Mouse (Mus musculus): ENCODE data around the gene Ccnf. TPM values are rescaled to one million over a fixed set of nuclear protein-coding genes. Genes with fewer than 3 reads are reported as not detected.

Gene Ccnf
- polyA plus RNA-seq, 1 experiment from 2014 or later: 101 TPM

GRCm38 (mm10) chr17:24244061-24244460 lies 7.2 kb downstream of the Ccnf start:
- Histone ChIP-seq H3K4me2 (ENCODE audit: low read depth, low read length) (no peak overlapping the region), H3K36me3 (replicated peaks; ENCODE audit: control insufficient read depth, insufficient read depth, low read depth, low read length) (peaks cover 36% of the 10 kb centered on the region), H3K4me3 (ENCODE audit: low read depth, low read length) (no peak overlapping the region), H3K4me1 (ENCODE audit: control insufficient read depth, insufficient read depth, low read length) (no peaks in the 10 kb centered on the region), H3K9ac (replicated peaks; ENCODE audit: low read length) (no peak overlapping the region), H3K27ac (replicated peaks; ENCODE audit: low read depth, low read length) (no peak overlapping the region), H3K9me3 (replicated peaks; ENCODE audit: control insufficient read depth, low read length) (0 out of 2 replicates have a peak, but pooled peaks cover 2% of the 10 kb centered on the region), H3K27me3 (ENCODE audit: control insufficient read depth, insufficient read depth, low read length) (no peaks in the 10 kb centered on the region)
- ATAC-seq (replicated peaks; ENCODE audit: insufficient number of reproducible peaks, low FRiP score, low TSS enrichment, low read depth) (no peak), DNase-seq (ENCODE audit: low spot score) (no peak)
- WGBS: 94% methylated on average over 8 of the region's 8 CpGs

GRCm38 (mm10) chr17:24243311-24243969 lies 7.8 kb downstream of the Ccnf start:
- Histone ChIP-seq H3K9me3 (replicated peaks; ENCODE audit: control insufficient read depth, low read length) (0 out of 2 replicates have a peak, but pooled peaks cover 2% of the 10 kb centered on the region), H3K36me3 (replicated peaks; ENCODE audit: control insufficient read depth, insufficient read depth, low read depth, low read length) (peaks cover 30% of the 10 kb centered on the region), H3K27me3 (ENCODE audit: control insufficient read depth, insufficient read depth, low read length) (no peaks in the 10 kb centered on the region), H3K9ac (replicated peaks; ENCODE audit: low read length) (no peak overlapping the region), H3K4me1 (ENCODE audit: control insufficient read depth, insufficient read depth, low read length) (no peaks in the 10 kb centered on the region), H3K27ac (replicated peaks; ENCODE audit: low read depth, low read length) (no peak overlapping the region), H3K4me3 (ENCODE audit: low read depth, low read length) (no peak overlapping the region), H3K4me2 (ENCODE audit: low read depth, low read length) (no peak overlapping the region)
- DNase-seq (ENCODE audit: low spot score): peak; percentile 63
- WGBS: 89% methylated on average over 4 of the region's 4 CpGs
- ATAC-seq (replicated peaks; ENCODE audit: insufficient number of reproducible peaks, low FRiP score, low TSS enrichment, low read depth): no peak

GRCm38 (mm10) chr17:24236921-24237320 lies 14.4 kb downstream of the Ccnf start:
- Histone ChIP-seq H3K9me3 (replicated peaks; ENCODE audit: control insufficient read depth, low read length) (no peaks in the 10 kb centered on the region), H3K4me1 (ENCODE audit: control insufficient read depth, insufficient read depth, low read length) (no peaks in the 10 kb centered on the region), H3K27me3 (ENCODE audit: control insufficient read depth, insufficient read depth, low read length) (no peaks in the 10 kb centered on the region), H3K4me2 (ENCODE audit: low read depth, low read length) (no peak overlapping the region), H3K4me3 (ENCODE audit: low read depth, low read length) (no peak overlapping the region), H3K27ac (replicated peaks; ENCODE audit: low read depth, low read length) (no peak overlapping the region), H3K36me3 (replicated peaks; ENCODE audit: control insufficient read depth, insufficient read depth, low read depth, low read length) (peaks cover 38% of the 10 kb centered on the region), H3K9ac (replicated peaks; ENCODE audit: low read length) (no peak overlapping the region)
- no peak for ATAC-seq (replicated peaks; ENCODE audit: insufficient number of reproducible peaks, low FRiP score, low TSS enrichment, low read depth)
- 95% methylated on average over 7 of the region's 7 CpGs for WGBS
- no peak for DNase-seq (ENCODE audit: low spot score)

GRCm38 (mm10) chr17:24236479-24236878 lies 14.8 kb downstream of the Ccnf start:
- Histone ChIP-seq H3K36me3 (replicated peaks; ENCODE audit: control insufficient read depth, insufficient read depth, low read depth, low read length) (peaks cover 38% of the 10 kb centered on the region), H3K4me2 (ENCODE audit: low read depth, low read length) (no peak overlapping the region), H3K4me1 (ENCODE audit: control insufficient read depth, insufficient read depth, low read length) (no peaks in the 10 kb centered on the region), H3K27ac (replicated peaks; ENCODE audit: low read depth, low read length) (no peak overlapping the region), H3K4me3 (ENCODE audit: low read depth, low read length) (no peak overlapping the region), H3K9me3 (replicated peaks; ENCODE audit: control insufficient read depth, low read length) (no peaks in the 10 kb centered on the region), H3K9ac (replicated peaks; ENCODE audit: low read length) (no peak overlapping the region), H3K27me3 (ENCODE audit: control insufficient read depth, insufficient read depth, low read length) (no peaks in the 10 kb centered on the region)
- 91% methylated on average over 1 of the region's 1 CpGs for WGBS
- no peak for ATAC-seq (replicated peaks; ENCODE audit: insufficient number of reproducible peaks, low FRiP score, low TSS enrichment, low read depth)
- DNase-seq (ENCODE audit: low spot score): no peak

- no peak for ATAC-seq (replicated peaks; ENCODE audit: insufficient number of reproducible peaks, low FRiP score, low TSS enrichment, low read depth)
- Histone ChIP-seq H3K9ac (replicated peaks; ENCODE audit: low read length) (no peak overlapping the region), H3K4me1 (ENCODE audit: control insufficient read depth, insufficient read depth, low read length) (no peaks in the 10 kb centered on the region), H3K36me3 (replicated peaks; ENCODE audit: control insufficient read depth, insufficient read depth, low read depth, low read length) (peaks cover 21% of the 10 kb centered on the region), H3K4me2 (ENCODE audit: low read depth, low read length) (no peak overlapping the region), H3K4me3 (ENCODE audit: low read depth, low read length) (no peak overlapping the region), H3K9me3 (replicated peaks; ENCODE audit: control insufficient read depth, low read length) (no peaks in the 10 kb centered on the region), H3K27ac (replicated peaks; ENCODE audit: low read depth, low read length) (no peak overlapping the region), H3K27me3 (ENCODE audit: control insufficient read depth, insufficient read depth, low read length) (no peaks in the 10 kb centered on the region)
- no peak for DNase-seq (ENCODE audit: low spot score)
- WGBS: 95% methylated on average over 7 of the region's 7 CpGs
Observed at GRCm38 (mm10) chr17:24227941-24228340, 23.3 kb downstream of the Ccnf start.

GRCm38 (mm10) chr17:24226721-24227120 lies 24.6 kb downstream of the Ccnf start:
- ATAC-seq (replicated peaks; ENCODE audit: insufficient number of reproducible peaks, low FRiP score, low TSS enrichment, low read depth) (no peak), DNase-seq (ENCODE audit: low spot score) (no peak)
- WGBS: 92% methylated on average over 8 of the region's 8 CpGs
- no peak overlapping the region for H3K27ac ChIP-seq (replicated peaks; ENCODE audit: low read depth, low read length)
- H3K4me3 ChIP-seq (ENCODE audit: low read depth, low read length): no peak overlapping the region
- H3K36me3 ChIP-seq (replicated peaks; ENCODE audit: control insufficient read depth, insufficient read depth, low read depth, low read length): peaks cover 15% of the 10 kb centered on the region
- H3K9ac ChIP-seq (replicated peaks; ENCODE audit: low read length): no peak overlapping the region
- H3K27me3 ChIP-seq (ENCODE audit: control insufficient read depth, insufficient read depth, low read length): no peaks in the 10 kb centered on the region
- no peaks in the 10 kb centered on the region for H3K4me1 ChIP-seq (ENCODE audit: control insufficient read depth, insufficient read depth, low read length)
- H3K4me2 ChIP-seq (ENCODE audit: low read depth, low read length): no peak overlapping the region
- no peaks in the 10 kb centered on the region for H3K9me3 ChIP-seq (replicated peaks; ENCODE audit: control insufficient read depth, low read length)

GRCm38 (mm10) chr17:24225851-24226250 lies 25.4 kb downstream of the Ccnf start:
- H3K27me3 ChIP-seq (ENCODE audit: control insufficient read depth, insufficient read depth, low read length): no peaks in the 10 kb centered on the region
- peaks cover 15% of the 10 kb centered on the region for H3K36me3 ChIP-seq (replicated peaks; ENCODE audit: control insufficient read depth, insufficient read depth, low read depth, low read length)
- WGBS: 93% methylated on average over 5 of the region's 5 CpGs
- H3K4me3 ChIP-seq (ENCODE audit: low read depth, low read length): no peak overlapping the region
- no peak overlapping the region for H3K9ac ChIP-seq (replicated peaks; ENCODE audit: low read length)
- no peaks in the 10 kb centered on the region for H3K9me3 ChIP-seq (replicated peaks; ENCODE audit: control insufficient read depth, low read length)
- ATAC-seq (replicated peaks; ENCODE audit: insufficient number of reproducible peaks, low FRiP score, low TSS enrichment, low read depth) (no peak), DNase-seq (ENCODE audit: low spot score) (no peak)
- no peak overlapping the region for H3K4me2 ChIP-seq (ENCODE audit: low read depth, low read length)
- no peaks in the 10 kb centered on the region; the same call in 1 of the 2 replicates for H3K4me1 ChIP-seq (ENCODE audit: control insufficient read depth, insufficient read depth, low read length)
- H3K27ac ChIP-seq (replicated peaks; ENCODE audit: low read depth, low read length): no peak overlapping the region

- H3K4me3 ChIP-seq (ENCODE audit: low read depth, low read length): no peak overlapping the region
- H3K4me2 ChIP-seq (ENCODE audit: low read depth, low read length): no peak overlapping the region
- H3K27me3 ChIP-seq (ENCODE audit: control insufficient read depth, insufficient read depth, low read length): no peaks in the 10 kb centered on the region
- DNase-seq (ENCODE audit: low spot score): no peak
- no peaks in the 10 kb centered on the region for H3K9me3 ChIP-seq (replicated peaks; ENCODE audit: control insufficient read depth, low read length)
- H3K27ac ChIP-seq (replicated peaks; ENCODE audit: low read depth, low read length): no peak overlapping the region
- H3K4me1 ChIP-seq (ENCODE audit: control insufficient read depth, insufficient read depth, low read length): peaks cover under 1% of the 10 kb centered on the region
- no peak for ATAC-seq (replicated peaks; ENCODE audit: insufficient number of reproducible peaks, low FRiP score, low TSS enrichment, low read depth)
- H3K9ac ChIP-seq (replicated peaks; ENCODE audit: low read length): no peak overlapping the region
- 89% methylated on average over 10 of the region's 10 CpGs for WGBS
- H3K36me3 ChIP-seq (replicated peaks; ENCODE audit: control insufficient read depth, insufficient read depth, low read depth, low read length): peaks cover 13% of the 10 kb centered on the region
Observed at GRCm38 (mm10) chr17:24224741-24225140, 26.5 kb downstream of the Ccnf start.
